In the genomic region with DNA sequence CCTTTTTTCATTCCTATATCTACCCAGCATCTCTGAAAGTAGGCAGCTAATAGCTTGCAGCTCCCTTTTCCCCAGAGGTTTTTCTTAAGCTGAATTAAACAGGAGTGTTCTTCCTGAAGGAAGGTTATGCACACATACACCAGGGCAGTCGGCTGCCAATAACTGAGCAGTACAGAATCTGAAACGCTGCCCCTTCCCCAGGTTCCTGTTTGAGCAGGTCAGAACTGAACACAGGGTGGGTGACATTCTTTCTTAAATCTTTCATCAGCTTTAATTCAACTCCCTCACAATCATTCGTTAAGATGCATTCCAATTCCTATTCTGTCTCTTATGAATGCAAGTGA, we compare ENCODE assay signal across 16 mouse cellular contexts.
A peak's percentile ranks its signal among the peaks of the same experiment; 100 is the strongest.
DNase-seq lines count a peak whose midpoint lies in the region; ATAC-seq lines count a peak whose summit lies in the region.
"Had no signal": no experiment of that assay in that cellular context is flagged by ENCODE, and none has a peak within 500 bp of the region (broad histone marks: within the 10 kb centered on the region; RNA-seq: fewer than 3 reads in every experiment).

No protein-coding gene starts in this region.

- 61% methylated on average over 3 of the region's 3 CpGs for WGBS in midbrain, embryonic 13.5 days
- 71% methylated on average over 3 of the region's 3 CpGs for WGBS in midbrain, embryonic 10.5 days
- WGBS in forebrain, embryonic 14.5 days, result 29% methylated on average over 3 of the region's 3 CpGs
- 50% methylated on average over 3 of the region's 3 CpGs for WGBS in limb, embryonic 10.5 days
- WGBS in neural tube, embryonic 15.5 days, result 62% methylated on average over 3 of the region's 3 CpGs

- no peak overlapping the region for H3K27ac ChIP-seq in midbrain, embryonic 13.5 days
- no peak overlapping the region for H3K27ac ChIP-seq in midbrain, embryonic 10.5 days (replicated peaks)
- H3K27ac ChIP-seq in forebrain, embryonic 14.5 days (ENCODE audit: low read depth, low read length), result no peak overlapping the region
- H3K27ac ChIP-seq in limb, embryonic 10.5 days, result peak overlapping the region; percentile 80
- H3K27ac ChIP-seq in neural tube, embryonic 15.5 days (replicated peaks), result peak overlapping the region; percentile 54; the same call in 1 of the 2 replicates

- H3K9ac ChIP-seq in midbrain, embryonic 13.5 days (replicated peaks), result no peak overlapping the region
- no peak overlapping the region for H3K9ac ChIP-seq in forebrain, embryonic 14.5 days (ENCODE audit: low read length)
- H3K9ac ChIP-seq in neural tube, embryonic 15.5 days (replicated peaks), result no peak overlapping the region
- H3K9ac ChIP-seq: lung, embryonic 14.5 days had no signal

- 0 out of 2 replicates have a peak overlapping the region, but pooled peaks have one; percentile 13 for H3K4me2 ChIP-seq in midbrain, embryonic 13.5 days (replicated peaks)
- no peak overlapping the region for H3K4me2 ChIP-seq in forebrain, embryonic 14.5 days (ENCODE audit: low read length)
- H3K4me2 ChIP-seq in neural tube, embryonic 15.5 days, result peak overlapping the region; percentile 22
- H3K4me2 ChIP-seq: lung, embryonic 14.5 days had no signal

- H3K27me3 ChIP-seq in midbrain, embryonic 13.5 days, result no peaks in the 10 kb centered on the region
- no peaks in the 10 kb centered on the region for H3K27me3 ChIP-seq in midbrain, embryonic 10.5 days (ENCODE audit: low read depth, poor library complexity, severe bottlenecking)
- no peaks in the 10 kb centered on the region for H3K27me3 ChIP-seq in forebrain, embryonic 14.5 days (replicated peaks; ENCODE audit: control insufficient read depth, insufficient read depth, low read length)
- H3K27me3 ChIP-seq in limb, embryonic 10.5 days (ENCODE audit: low read depth, poor library complexity, severe bottlenecking), result no peaks in the 10 kb centered on the region
- no peaks in the 10 kb centered on the region for H3K27me3 ChIP-seq in neural tube, embryonic 15.5 days (replicated peaks)

- H3K9me3 ChIP-seq in midbrain, embryonic 13.5 days, result no peaks in the 10 kb centered on the region; the same call in 1 of the 2 replicates
- no peaks in the 10 kb centered on the region for H3K9me3 ChIP-seq in midbrain, embryonic 10.5 days (replicated peaks)
- H3K9me3 ChIP-seq in forebrain, embryonic 14.5 days (replicated peaks; ENCODE audit: control insufficient read depth, low read length), result no peaks in the 10 kb centered on the region
- no peaks in the 10 kb centered on the region for H3K9me3 ChIP-seq in limb, embryonic 10.5 days (replicated peaks)
- H3K9me3 ChIP-seq in neural tube, embryonic 15.5 days (replicated peaks), result no peaks in the 10 kb centered on the region
- H3K9me3 ChIP-seq: G1E had no signal

- no peaks in the 10 kb centered on the region for H3K36me3 ChIP-seq in midbrain, embryonic 13.5 days
- no peaks in the 10 kb centered on the region for H3K36me3 ChIP-seq in midbrain, embryonic 10.5 days
- H3K36me3 ChIP-seq in forebrain, embryonic 14.5 days (ENCODE audit: control insufficient read depth, insufficient read depth, low read length), result no peaks in the 10 kb centered on the region
- H3K36me3 ChIP-seq in limb, embryonic 10.5 days, result no peaks in the 10 kb centered on the region
- no peaks in the 10 kb centered on the region for H3K36me3 ChIP-seq in neural tube, embryonic 15.5 days
- H3K36me3 ChIP-seq: G1E had no signal

- DNase-seq in midbrain, embryonic 10.5 days (ENCODE audit: low spot score), result no peak
- peak; percentile 21 for DNase-seq in forebrain, embryonic 14.5 days (ENCODE audit: low spot score)
- no peak for DNase-seq in limb, embryonic 10.5 days (ENCODE audit: low spot score)
- no peak for DNase-seq in kidney, postnatal 36 days
- DNase-seq in cerebellum, postnatal 25 days, result no peak
- no peak for DNase-seq in spleen, postnatal 10 days (ENCODE audit: low spot score in 2 of 2)
- DNase-seq: cerebellum, adult 18-20 months; heart, adult 18-20 months; heart, postnatal 14 days; kidney, adult 18-20 months; left cerebral cortex, postnatal 4 days; right cerebral cortex, postnatal 14 days had no signal

- H3K4me3 ChIP-seq in midbrain, embryonic 13.5 days (replicated peaks), result no peak overlapping the region
- no peak overlapping the region for H3K4me3 ChIP-seq in midbrain, embryonic 10.5 days
- no peak overlapping the region for H3K4me3 ChIP-seq in forebrain, embryonic 14.5 days (ENCODE audit: low read depth, low read length)
- H3K4me3 ChIP-seq in limb, embryonic 10.5 days, result 0 out of 2 replicates have a peak overlapping the region, but pooled peaks have one; percentile 10
- H3K4me3 ChIP-seq in neural tube, embryonic 15.5 days (replicated peaks), result no peak overlapping the region

- H3K4me1 ChIP-seq in midbrain, embryonic 13.5 days (replicated peaks), result peaks cover 12% of the 10 kb centered on the region
- H3K4me1 ChIP-seq in midbrain, embryonic 10.5 days, result peaks cover 7% of the 10 kb centered on the region; the same call in 1 of the 2 replicates
- H3K4me1 ChIP-seq in forebrain, embryonic 14.5 days (ENCODE audit: control insufficient read depth, insufficient read depth, low read length), result peaks cover 9% of the 10 kb centered on the region
- peaks cover 23% of the 10 kb centered on the region for H3K4me1 ChIP-seq in limb, embryonic 10.5 days
- peaks cover 10% of the 10 kb centered on the region; the same call in 1 of the 2 replicates for H3K4me1 ChIP-seq in neural tube, embryonic 15.5 days

- ATAC-seq in midbrain, embryonic 13.5 days, result no peak
- peak; percentile 29; the same call in 1 of the 2 replicates for ATAC-seq in forebrain, embryonic 14.5 days
- peak; percentile 11; the same call in 1 of the 2 replicates for ATAC-seq in neural tube, embryonic 15.5 days (ENCODE audit: low FRiP score)

Comparison
In these comparisons a context has a peak if more than half of its experiments do, and no peak if none do; other contexts are left out.
1. H3K27ac ChIP-seq: peak in limb, embryonic 10.5 days (single experiment) and neural tube, embryonic 15.5 days (single experiment); none in midbrain, embryonic 13.5 days (single experiment), midbrain, embryonic 10.5 days (single experiment) and forebrain, embryonic 14.5 days (single experiment).